10 mouse cellular contexts compared by ENCODE assay signal in the genomic region with DNA sequence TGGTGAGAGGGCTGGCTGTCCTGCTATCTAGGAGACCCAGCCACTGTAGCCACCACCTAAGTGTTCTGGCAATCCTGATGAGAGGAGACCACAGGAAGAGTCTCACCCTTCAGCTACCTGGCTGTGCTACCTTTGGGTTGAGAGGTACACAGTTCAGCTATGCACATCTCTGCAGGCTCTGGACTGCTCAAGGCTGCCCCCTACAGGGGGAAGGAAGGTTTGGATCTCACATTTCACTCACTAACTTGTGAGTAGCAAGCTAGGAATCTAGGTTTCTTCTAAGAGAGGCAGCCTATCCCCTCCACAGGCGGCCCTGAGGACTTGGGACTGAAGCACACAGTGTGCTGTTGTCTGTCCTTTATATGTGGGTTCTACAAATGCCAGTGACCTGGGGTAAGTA. TPM values are rescaled to one million over a fixed set of nuclear protein-coding genes. Genes with fewer than 3 reads are reported as not detected.
DNase-seq lines count a peak whose midpoint lies in the region; ATAC-seq and TF ChIP-seq lines count a peak whose summit lies in the region.
"Had no signal": no experiment of that assay in that cellular context is flagged by ENCODE, and none has a peak within 500 bp of the region (broad histone marks: within the 10 kb centered on the region; RNA-seq: fewer than 3 reads in every experiment).

No protein-coding gene starts in this region.

- H3K4me2 ChIP-seq in liver, embryonic 12.5 days, result no peak overlapping the region
- H3K4me2 ChIP-seq in embryonic facial prominence, embryonic 11.5 days (ENCODE audit: low read depth, low read length), result no peak overlapping the region
- H3K4me2 ChIP-seq: heart, embryonic 13.5 days; liver, embryonic 15.5 days had no signal

- no peaks in the 10 kb centered on the region for H3K79me2 ChIP-seq in liver, adult 2 months (ENCODE audit: control insufficient read depth, insufficient read depth, low read length)

- ATAC-seq in CD4-positive, CD25-positive, alpha-beta regulatory T cell, adult 4 months, result no peak
- no peak for ATAC-seq in liver, embryonic 12.5 days
- ATAC-seq in embryonic facial prominence, embryonic 11.5 days (replicated peaks; ENCODE audit: insufficient number of reproducible peaks, low FRiP score, low TSS enrichment, low read depth), result no peak

- H3K27ac ChIP-seq in liver, adult 2 months (replicated peaks; ENCODE audit: insufficient read depth, low read depth, low read length), result no peak overlapping the region
- H3K27ac ChIP-seq in liver, embryonic 12.5 days, result no peak overlapping the region
- H3K27ac ChIP-seq in embryonic facial prominence, embryonic 11.5 days (replicated peaks; ENCODE audit: low read depth, low read length), result no peak overlapping the region
- H3K27ac ChIP-seq in small intestine, adult 2 months (ENCODE audit: insufficient read depth, low read depth, low read length), result no peak overlapping the region
- H3K27ac ChIP-seq: heart, embryonic 13.5 days; liver, embryonic 15.5 days had no signal

- no peak overlapping the region for H3K4me3 ChIP-seq in liver, adult 2 months (ENCODE audit: insufficient read depth, low read depth, low read length)
- no peak overlapping the region for H3K4me3 ChIP-seq in liver, embryonic 12.5 days
- H3K4me3 ChIP-seq in embryonic facial prominence, embryonic 11.5 days (ENCODE audit: low read depth, low read length), result no peak overlapping the region
- H3K4me3 ChIP-seq in small intestine, adult 2 months (ENCODE audit: low read depth, low read length), result no peak overlapping the region
- H3K4me3 ChIP-seq: heart, embryonic 13.5 days; liver, embryonic 15.5 days had no signal

- TF ChIP-seq POLR2A in liver, adult 2 months (IDR thresholded peaks at IDR 0.05; ENCODE audit: extremely low read depth, insufficient read depth, low read length), result no peak
- TF ChIP-seq POLR2A in small intestine, adult 2 months (IDR thresholded peaks at IDR 0.05; ENCODE audit: low read depth, low read length), result no peak

- H3K36me3 ChIP-seq in liver, adult 2 months (ENCODE audit: control insufficient read depth, insufficient read depth, low read length), result no peaks in the 10 kb centered on the region
- no peaks in the 10 kb centered on the region for H3K36me3 ChIP-seq in liver, embryonic 12.5 days
- H3K36me3 ChIP-seq in embryonic facial prominence, embryonic 11.5 days (replicated peaks; ENCODE audit: control insufficient read depth, insufficient read depth, low read depth, low read length), result no peaks in the 10 kb centered on the region
- H3K36me3 ChIP-seq in small intestine, adult 2 months (ENCODE audit: control insufficient read depth, insufficient read depth, low read length), result no peaks in the 10 kb centered on the region
- H3K36me3 ChIP-seq: heart, embryonic 13.5 days; liver, embryonic 15.5 days had no signal

- peak; percentile 60; the same call in 1 of the 2 replicates for TF ChIP-seq CTCF in liver, adult 2 months (IDR thresholded peaks at IDR 0.05; ENCODE audit: low read depth, low read length)
- TF ChIP-seq CTCF in small intestine, adult 2 months (IDR thresholded peaks at IDR 0.05; ENCODE audit: extremely low read depth, insufficient read length, insufficient replicate concordance, low read depth, low read length), result peak; percentile 64; the same call in 1 of the 2 replicates

- no peaks in the 10 kb centered on the region; the same call in 1 of the 2 replicates for H3K27me3 ChIP-seq in liver, adult 2 months (ENCODE audit: control insufficient read depth, insufficient read depth, low read length)
- H3K27me3 ChIP-seq in liver, embryonic 12.5 days (replicated peaks), result peaks cover 69% of the 10 kb centered on the region
- no peaks in the 10 kb centered on the region for H3K27me3 ChIP-seq in embryonic facial prominence, embryonic 11.5 days (ENCODE audit: control insufficient read depth, insufficient read depth, low read length)
- H3K27me3 ChIP-seq in small intestine, adult 2 months (ENCODE audit: control insufficient read depth, insufficient read depth, low read length), result no peaks in the 10 kb centered on the region

- peak; percentile 26 for DNase-seq in CD4-positive, CD25-positive, alpha-beta regulatory T cell, adult 2 months (ENCODE audit: low read depth, low spot score)
- peak; percentile 3 for DNase-seq in liver, adult 2 months (ENCODE audit: extremely low read depth, low read depth, low spot score)
- peak; percentile 65 for DNase-seq in embryonic facial prominence, embryonic 11.5 days (ENCODE audit: low spot score)
- DNase-seq in spleen, postnatal 14 days (ENCODE audit: low spot score in 2 of 2), result no peak
- DNase-seq in left cerebral cortex, postnatal 10 days (ENCODE audit: extremely low spot score in 1 of 2, low spot score in 2 of 2), result no peak

- intact Hi-C loops in left cerebral cortex, postnatal 10 days (cut with DNase I), result no loop called here

- H3K9ac ChIP-seq in liver, adult 2 months (ENCODE audit: low read depth, low read length), result no peak overlapping the region
- H3K9ac ChIP-seq in liver, embryonic 12.5 days, result no peak overlapping the region
- H3K9ac ChIP-seq in embryonic facial prominence, embryonic 11.5 days (replicated peaks; ENCODE audit: low read length), result no peak overlapping the region
- H3K9ac ChIP-seq: heart, embryonic 13.5 days; liver, embryonic 15.5 days had no signal

- H3K9me3 ChIP-seq in liver, embryonic 12.5 days (replicated peaks), result no peaks in the 10 kb centered on the region
- H3K9me3 ChIP-seq in embryonic facial prominence, embryonic 11.5 days (replicated peaks; ENCODE audit: control insufficient read depth, low read length), result no peaks in the 10 kb centered on the region
- H3K9me3 ChIP-seq: heart, embryonic 13.5 days; liver, embryonic 15.5 days had no signal

- WGBS in liver, adult 2 months, result 18% methylated on average over 1 of the region's 1 CpGs
- WGBS in liver, embryonic 12.5 days (ENCODE audit: insufficient replicate concordance), result 14% methylated on average over 1 of the region's 1 CpGs
- 22% methylated on average over 1 of the region's 1 CpGs for WGBS in embryonic facial prominence, embryonic 11.5 days
- WGBS in small intestine, adult 2 months, result 29% methylated on average over 1 of the region's 1 CpGs

- H3K4me1 ChIP-seq in liver, adult 2 months (ENCODE audit: control insufficient read depth, insufficient read depth, low read length), result no peaks in the 10 kb centered on the region
- no peaks in the 10 kb centered on the region for H3K4me1 ChIP-seq in liver, embryonic 12.5 days
- H3K4me1 ChIP-seq in embryonic facial prominence, embryonic 11.5 days (ENCODE audit: control insufficient read depth, insufficient read depth, low read length), result no peaks in the 10 kb centered on the region
- H3K4me1 ChIP-seq in small intestine, adult 2 months (ENCODE audit: control insufficient read depth, insufficient read depth, insufficient read length, low read length), result no peaks in the 10 kb centered on the region
- H3K4me1 ChIP-seq: heart, embryonic 13.5 days; liver, embryonic 15.5 days had no signal

RNA-seq across cellular contexts. Expression of a gene that starts 16.6 kb away (rescaled TPM):
- polyA plus RNA-seq in CD4-positive, CD25-positive, alpha-beta regulatory T cell, adult 4 months (2017; shearing (Covaris generic)), result not detected
- total RNA-seq in liver, adult 2 months (2014; rRNA removed), result not detected in 2 replicates
- polyA plus RNA-seq in liver, adult 2 months (2012; rRNA removed), result not detected in 2 replicates
- polyA plus RNA-seq in liver, embryonic 12.5 days (2016; fragmentation: Nextera tagmentation; extraction: Ambion mirVana), result 7.2 and 7.8 TPM in 2 replicates
- polyA plus RNA-seq in embryonic facial prominence, embryonic 11.5 days (2014; fragmentation: Nextera tagmentation; extraction: Ambion mirVana), result 74.9 and 139 TPM in 2 replicates
- polyA plus RNA-seq in small intestine, adult 2 months (2012; rRNA removed), result 0.08 and 13.2 TPM in 2 replicates
- not detected for total RNA-seq in left cerebral cortex, postnatal 10 days (2021)

RNA-seq across cellular contexts. Expression of a gene that starts 53.9 kb away (rescaled TPM):
- 1 to 10 TPM in 1 of 2 experiments, under 1 TPM in 1; 0.79 to 1.6 TPM for polyA plus RNA-seq in CD4-positive, CD25-positive, alpha-beta regulatory T cell, adult 4 months (2017; shearing (Covaris generic))
- 1.1 and 1.3 TPM in 2 replicates for total RNA-seq in liver, adult 2 months (2014; rRNA removed)
- polyA plus RNA-seq in liver, adult 2 months (2012; rRNA removed), result 0.32 and 0.49 TPM in 2 replicates
- 1.2 and 1.4 TPM in 2 replicates for polyA plus RNA-seq in liver, embryonic 12.5 days (2016; fragmentation: Nextera tagmentation; extraction: Ambion mirVana)
- polyA plus RNA-seq in embryonic facial prominence, embryonic 11.5 days (2014; fragmentation: Nextera tagmentation; extraction: Ambion mirVana), result 16.3 and 16.9 TPM in 2 replicates
- 0.33 and 0.62 TPM in 2 replicates for polyA plus RNA-seq in small intestine, adult 2 months (2012; rRNA removed)
- total RNA-seq in left cerebral cortex, postnatal 10 days (2021), result 10 to 100 TPM; 21.3 to 23.5 TPM

Comparison
In these comparisons a context has a peak if more than half of its experiments do, and no peak if none do; other contexts are left out.
1. DNase-seq: peak in CD4-positive, CD25-positive, alpha-beta regulatory T cell, adult 2 months (single experiment), liver, adult 2 months (single experiment) and embryonic facial prominence, embryonic 11.5 days (single experiment); none in spleen, postnatal 14 days (0 of 2) and left cerebral cortex, postnatal 10 days (0 of 2).